Mouse (Mus musculus) urinary bladder, postnatal 25 days (tissue): ENCODE measurements around the gene Zmym2.
"Not testable (repeated sequence)": the region's sequence is repeated elsewhere in the genome, so short reads cannot be mapped to it uniquely, and the experiment has no call there.

Source experiments
- DNase-seq: peaks from one replicate; pipeline ENCODE4 v3.0.0; 2022; ENCODE audit warnings: low spot score

Gene Zmym2

GRCm38 (mm10) chr14:56886594-56887513, at the start of gene Zmym2:
Gene Zmym2, plus strand, starts transcription at chr14:56886653.
- peak; percentile 66 for DNase-seq

GRCm38 (mm10) chr14:56844033-56844432, 42.4 kb upstream of the Zmym2 start:
- DNase-seq: no peak

DNA sequence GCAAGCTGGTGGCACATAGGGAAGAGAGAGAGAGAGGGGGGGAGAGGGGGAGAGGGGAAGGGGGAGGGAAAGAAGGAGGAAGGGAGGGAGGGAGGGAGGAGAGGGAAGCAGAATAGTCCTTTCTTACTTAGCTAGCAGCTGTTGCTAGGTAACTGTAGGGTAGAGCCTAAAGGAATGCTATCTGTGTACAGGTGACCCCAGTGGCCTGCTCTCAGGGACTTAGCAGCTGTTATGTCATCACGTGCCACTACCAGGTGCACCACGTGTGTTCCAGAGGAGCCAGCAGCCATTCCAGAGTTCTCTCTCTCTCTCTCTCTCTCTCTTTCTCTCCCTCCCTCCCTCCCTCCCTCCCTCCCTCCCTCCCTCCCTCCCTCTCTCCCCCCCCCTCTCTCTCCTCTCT, 41.9 kb upstream of the Zmym2 start:
- no peak for DNase-seq

DNA sequence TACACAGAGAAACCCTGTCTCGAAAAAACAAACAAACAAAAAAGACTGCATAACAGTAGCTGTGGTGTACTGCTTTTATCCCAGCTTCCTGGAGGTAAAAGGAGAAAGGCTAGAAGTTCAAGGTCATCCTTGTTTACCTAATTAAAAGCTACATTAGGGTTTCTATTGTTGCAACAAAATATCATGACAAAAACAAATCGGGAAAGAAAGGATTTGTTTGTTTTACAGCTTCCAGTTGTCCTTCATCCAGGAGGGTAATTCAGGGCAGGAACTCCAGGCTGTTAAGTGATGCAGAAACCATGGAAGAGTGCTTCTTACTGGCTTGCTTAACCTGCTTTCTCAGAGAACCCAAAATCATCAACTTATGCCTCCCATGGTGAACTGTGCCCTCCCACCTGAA, 38.1 kb upstream of the Zmym2 start:
- no peak for DNase-seq

GRCm38 (mm10) chr14:56849681-56850080, 36.8 kb upstream of the Zmym2 start:
- DNase-seq: no peak

DNA sequence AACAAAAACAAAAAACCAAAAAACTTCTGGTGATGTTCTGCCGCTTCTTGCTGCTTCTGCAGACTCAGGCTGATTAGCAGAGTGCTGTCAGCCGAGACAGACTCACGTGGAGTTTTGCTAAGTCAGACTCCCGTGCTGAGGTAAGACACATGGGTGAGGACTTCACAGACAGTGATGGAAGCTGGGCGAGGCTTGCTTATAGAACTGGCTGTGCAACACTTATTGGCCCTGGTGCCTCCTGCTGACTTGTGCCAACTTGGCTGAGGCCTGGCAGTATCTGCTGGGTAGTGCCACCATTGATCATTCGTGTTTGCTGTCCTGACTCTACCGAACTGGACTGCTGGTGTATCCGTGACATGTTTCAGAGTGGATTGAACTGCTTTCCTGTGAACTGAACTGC, 22.4 kb upstream of the Zmym2 start:
- DNase-seq: no peak

GRCm38 (mm10) chr14:56864641-56865040, 21.8 kb upstream of the Zmym2 start:
- DNase-seq: no peak

DNA sequence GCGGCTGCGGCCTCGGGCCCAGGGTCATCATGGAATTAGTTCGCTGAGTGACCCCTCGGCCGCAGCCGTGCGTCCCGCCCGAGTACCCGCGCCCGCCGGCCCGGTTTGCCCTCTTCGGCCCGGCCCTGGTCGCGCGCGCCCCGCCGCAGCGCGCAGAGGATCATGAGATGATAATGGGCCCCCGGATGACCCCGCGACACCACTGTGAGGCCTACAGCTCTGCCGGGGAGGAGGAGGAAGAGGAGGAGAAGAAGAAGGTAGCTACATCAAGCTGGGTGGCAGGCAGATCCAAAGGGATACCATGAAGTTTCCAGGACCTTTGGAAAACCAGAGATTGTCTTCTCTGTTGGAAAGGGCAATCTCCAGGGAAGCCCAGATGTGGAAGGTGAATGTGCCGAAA, 21.3 kb upstream of the Zmym2 start:
- not testable (repeated sequence) for DNase-seq

GRCm38 (mm10) chr14:56873525-56873924, 12.9 kb upstream of the Zmym2 start:
- no peak for DNase-seq

GRCm38 (mm10) chr14:56875586-56876159, 10.8 kb upstream of the Zmym2 start:
- DNase-seq: no peak

GRCm38 (mm10) chr14:56881271-56881670, 5.2 kb upstream of the Zmym2 start:
- no peak for DNase-seq

- DNase-seq: no peak
Observed at GRCm38 (mm10) chr14:56883431-56883830, 3.0 kb upstream of the Zmym2 start.

DNA sequence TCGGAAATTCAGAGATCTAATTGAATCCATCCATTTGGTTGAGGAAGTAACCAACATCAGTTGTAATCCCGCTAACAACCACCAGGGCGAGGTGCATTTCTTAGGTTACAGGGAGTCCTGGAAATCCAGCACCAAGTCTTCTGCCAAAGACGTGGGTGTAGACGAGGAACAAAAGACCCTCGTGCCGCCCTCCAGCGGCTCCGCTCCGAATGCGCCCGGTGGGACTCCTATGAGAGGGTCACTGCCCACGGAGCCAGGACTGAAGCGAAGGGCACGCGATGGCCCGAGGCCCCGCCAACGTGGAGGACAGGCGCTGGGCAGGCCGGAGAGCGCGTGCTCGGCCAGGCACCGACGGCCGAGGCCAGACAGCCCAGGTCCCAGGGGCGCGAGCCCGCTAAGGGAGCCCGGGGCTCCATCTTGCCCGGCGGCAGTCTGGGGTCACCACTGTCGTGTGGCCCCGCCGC, 1.1 kb upstream of the Zmym2 start:
- peak; percentile 71 for DNase-seq

GRCm38 (mm10) chr14:56885986-56886593, 363 bp upstream of the Zmym2 start:
- peak; percentile 80 for DNase-seq

DNA sequence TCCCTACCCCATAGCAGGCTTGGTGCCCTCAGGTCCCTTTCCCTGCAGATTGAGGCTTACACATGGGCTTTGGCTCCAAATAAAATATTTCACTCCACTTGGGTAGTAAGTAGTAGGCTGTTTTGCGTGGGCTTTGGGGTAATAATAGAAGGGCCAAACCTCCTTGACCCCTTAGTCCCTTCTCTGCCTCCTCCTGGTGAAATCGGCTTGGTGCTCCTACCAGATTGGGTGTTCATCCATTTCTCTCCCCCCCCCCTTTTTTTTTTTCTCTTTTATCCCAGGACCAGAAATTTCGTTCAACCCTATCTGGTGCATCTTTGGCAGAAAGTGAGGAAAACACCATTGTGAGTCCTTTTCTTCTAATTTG, 1.0 kb downstream of the Zmym2 start:
- no peak for DNase-seq

DNA sequence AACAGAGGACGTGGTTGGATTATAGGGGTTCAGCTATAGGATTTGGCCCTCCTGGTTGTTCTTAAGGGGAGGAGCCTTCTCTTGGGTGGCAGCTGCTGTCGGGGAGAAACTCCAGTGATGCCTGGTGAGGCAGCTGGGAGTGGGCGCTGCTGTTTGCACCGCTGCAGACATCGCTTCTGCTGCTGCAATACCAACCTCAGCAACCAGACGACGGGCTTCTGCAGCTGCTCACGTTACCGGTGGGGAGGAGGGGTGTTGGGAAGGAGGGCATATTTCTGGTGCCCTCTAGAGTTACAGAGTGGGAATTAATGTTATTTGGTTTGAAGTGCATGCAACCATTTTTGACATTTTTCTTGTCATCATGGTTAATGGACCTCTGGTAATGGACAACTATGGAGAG, 1.4 kb downstream of the Zmym2 start:
- DNase-seq: peak; percentile 23

GRCm38 (mm10) chr14:56888416-56888815, 2.0 kb downstream of the Zmym2 start:
- DNase-seq: no peak

- DNase-seq: no peak
Observed at GRCm38 (mm10) chr14:56894417-56894816, 8.0 kb downstream of the Zmym2 start.

- DNase-seq: no peak
Observed at GRCm38 (mm10) chr14:56896521-56896920, 10.1 kb downstream of the Zmym2 start.

DNA sequence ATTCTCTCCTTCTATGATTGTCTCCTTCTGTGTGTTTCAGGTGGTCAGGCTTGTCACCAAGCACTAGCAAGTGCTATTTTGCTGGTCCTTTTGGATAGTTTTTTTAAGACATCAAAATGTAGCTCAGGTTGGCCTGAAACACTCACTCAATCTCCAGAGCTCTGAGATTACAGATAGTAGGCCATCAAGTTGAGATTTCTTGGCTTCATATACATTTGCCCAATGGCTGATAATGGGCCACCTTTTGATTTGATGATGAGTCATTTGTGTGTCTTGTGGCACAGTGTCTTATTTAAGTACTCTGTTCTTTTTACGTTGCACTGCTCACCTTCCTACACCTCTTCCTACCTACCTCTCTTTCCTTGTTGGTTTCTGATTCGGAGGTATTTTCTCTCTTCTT, 11.0 kb downstream of the Zmym2 start:
- no peak for DNase-seq

GRCm38 (mm10) chr14:56899656-56900055, 13.2 kb downstream of the Zmym2 start:
- DNase-seq: no peak

DNA sequence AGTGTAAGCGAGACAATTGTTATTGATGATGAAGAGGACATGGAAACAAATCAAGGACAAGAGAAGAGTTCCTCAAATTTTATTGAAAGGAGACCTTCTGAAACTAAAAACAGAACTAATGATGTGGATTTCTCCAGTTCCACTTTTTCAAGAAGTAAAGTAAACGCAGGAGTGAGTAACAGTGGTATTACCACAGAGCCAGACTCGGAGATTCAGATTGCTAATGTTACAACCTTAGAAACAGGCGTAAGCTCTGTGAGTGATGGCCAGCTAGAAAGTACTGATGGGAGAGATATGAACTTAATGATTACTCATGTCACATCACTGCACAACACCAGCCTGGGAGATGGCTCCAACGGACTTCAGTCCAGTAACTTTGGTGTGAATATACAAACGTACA, 16.6 kb downstream of the Zmym2 start:
- DNase-seq: no peak

GRCm38 (mm10) chr14:56905696-56906095, 19.2 kb downstream of the Zmym2 start:
- DNase-seq: no peak
